Mouse (Mus musculus) retina, postnatal 7 days (tissue): ENCODE measurements around the gene Qrfp.

Experiments used
- DNase-seq: peaks from one replicate; pipeline ENCODE4 v3.0.0-alpha.2; 2012; ENCODE audit warnings: low read depth, low spot score

The Qrfp gene

DNA sequence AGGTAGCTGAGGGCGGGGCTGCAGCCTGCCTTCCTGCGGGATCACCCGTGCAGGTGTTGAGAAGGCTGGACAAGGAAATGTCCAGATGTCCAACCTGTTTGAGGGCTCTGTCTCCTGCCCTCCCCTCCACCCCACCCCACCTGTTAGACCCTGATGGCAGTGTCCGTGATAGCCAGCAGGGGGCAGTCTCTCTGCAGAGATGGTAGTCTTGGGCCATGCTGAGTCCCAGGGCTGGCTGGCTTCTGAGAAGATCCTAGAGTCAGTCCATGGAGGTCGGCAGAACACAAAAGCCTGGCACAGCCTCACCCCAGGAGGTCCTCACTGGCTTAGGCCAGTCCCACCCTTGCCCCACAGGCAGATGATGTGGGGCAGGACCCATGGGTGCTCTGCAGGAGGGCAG lies 5.0 kb upstream of the Qrfp start:
- DNase-seq = peak; percentile 59

DNA sequence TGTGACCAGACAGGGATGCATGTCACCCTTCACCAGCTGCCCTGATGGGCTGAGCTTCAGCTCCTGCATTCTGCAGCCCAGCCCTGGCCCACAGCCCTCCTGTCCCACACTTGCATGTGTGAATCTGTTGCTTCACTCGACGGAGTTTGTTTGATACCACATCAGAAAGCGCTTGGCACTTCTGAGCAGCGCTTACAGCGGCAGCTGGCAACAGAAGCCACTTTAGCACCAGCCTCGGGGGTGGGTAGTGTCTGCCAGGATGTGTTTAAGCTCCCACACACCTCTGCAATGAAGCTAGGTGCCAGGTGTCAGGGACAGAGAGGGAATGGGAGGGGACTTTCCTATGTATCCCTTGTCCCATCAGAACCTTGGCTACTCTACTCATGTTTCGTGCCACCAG lies 4.3 kb upstream of the Qrfp start:
- DNase-seq = no peak

DNA sequence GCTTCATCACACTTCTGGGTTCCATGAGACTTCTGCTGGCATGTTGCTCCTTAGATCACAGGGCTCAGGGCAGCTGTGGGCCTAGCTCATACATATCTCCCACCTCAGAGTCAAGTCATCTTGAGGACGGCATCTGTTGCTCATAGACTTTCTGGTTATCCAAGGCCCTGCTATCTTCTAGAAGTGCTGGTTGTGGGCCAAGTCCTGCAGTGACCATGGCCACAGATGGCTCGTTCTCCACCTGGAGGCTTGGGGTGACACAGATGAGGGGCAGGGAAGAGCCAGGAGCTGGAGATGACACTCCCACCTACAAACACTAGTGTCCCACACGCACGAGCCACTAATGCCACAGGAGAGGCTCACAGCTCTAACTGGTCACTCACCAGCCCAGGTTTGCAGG lies 3.3 kb upstream of the Qrfp start:
- no peak for DNase-seq

DNA sequence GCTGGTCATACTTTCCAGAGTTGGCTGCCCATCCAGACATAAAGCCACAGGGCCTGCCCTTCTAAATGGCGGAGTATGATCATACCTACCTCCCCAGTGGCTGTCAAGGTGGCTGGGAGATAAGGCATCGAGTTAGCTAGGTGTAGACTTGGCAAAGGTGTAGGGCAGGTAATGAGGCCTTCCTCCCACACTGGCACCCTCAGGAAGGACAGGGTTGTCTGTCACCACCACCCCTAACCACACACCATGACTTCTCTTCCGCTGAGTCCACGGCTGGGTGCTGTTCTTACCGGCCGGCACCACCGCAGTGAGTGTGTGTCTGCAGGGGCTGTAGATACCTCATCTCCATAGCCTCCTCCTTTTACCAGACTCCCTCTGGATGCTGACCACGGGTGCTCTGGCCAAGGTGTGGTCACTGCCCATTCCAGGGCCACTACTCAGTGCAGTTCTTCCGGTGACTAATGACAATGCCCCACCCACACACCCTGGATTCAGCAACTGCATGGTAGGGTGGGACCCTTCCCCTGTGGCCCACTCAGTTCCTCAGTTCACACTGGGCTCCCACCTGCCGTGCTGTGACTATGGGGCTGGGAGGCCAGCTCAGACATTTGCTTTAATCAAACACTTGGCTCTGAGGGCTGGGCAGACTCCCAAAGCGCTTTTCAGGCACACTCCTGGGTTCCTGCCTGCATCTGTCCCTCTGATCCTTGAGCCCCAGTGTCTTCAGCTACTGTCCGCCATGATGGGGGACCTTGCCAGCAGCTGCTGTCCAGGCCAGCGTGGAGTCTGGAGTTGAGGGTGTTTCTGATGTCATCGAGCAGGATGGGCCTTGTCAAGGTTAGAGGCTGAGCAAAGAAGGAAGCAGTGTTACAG lies 942 bp upstream of the Qrfp start:
- no peak for DNase-seq

DNA sequence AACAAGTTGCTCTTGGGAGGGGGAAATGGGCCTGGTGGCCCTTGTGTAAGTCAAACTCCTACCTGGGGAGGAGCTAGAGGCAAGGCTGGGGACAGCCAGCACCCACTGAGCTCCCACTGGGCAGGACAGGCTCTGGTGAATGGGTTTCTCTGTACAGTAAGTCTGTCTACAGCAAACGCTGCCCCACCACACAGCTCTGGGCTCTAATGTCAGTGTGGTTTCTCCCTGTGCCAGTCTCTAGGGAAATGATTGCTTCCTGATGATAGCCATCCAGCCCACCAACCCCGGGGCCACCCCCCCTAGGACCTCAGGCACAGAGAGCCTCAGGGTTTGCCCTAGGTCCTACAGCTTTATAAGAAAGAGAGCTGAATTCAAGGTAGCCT lies 1.0 kb downstream of the Qrfp start:
- no peak for DNase-seq

DNA sequence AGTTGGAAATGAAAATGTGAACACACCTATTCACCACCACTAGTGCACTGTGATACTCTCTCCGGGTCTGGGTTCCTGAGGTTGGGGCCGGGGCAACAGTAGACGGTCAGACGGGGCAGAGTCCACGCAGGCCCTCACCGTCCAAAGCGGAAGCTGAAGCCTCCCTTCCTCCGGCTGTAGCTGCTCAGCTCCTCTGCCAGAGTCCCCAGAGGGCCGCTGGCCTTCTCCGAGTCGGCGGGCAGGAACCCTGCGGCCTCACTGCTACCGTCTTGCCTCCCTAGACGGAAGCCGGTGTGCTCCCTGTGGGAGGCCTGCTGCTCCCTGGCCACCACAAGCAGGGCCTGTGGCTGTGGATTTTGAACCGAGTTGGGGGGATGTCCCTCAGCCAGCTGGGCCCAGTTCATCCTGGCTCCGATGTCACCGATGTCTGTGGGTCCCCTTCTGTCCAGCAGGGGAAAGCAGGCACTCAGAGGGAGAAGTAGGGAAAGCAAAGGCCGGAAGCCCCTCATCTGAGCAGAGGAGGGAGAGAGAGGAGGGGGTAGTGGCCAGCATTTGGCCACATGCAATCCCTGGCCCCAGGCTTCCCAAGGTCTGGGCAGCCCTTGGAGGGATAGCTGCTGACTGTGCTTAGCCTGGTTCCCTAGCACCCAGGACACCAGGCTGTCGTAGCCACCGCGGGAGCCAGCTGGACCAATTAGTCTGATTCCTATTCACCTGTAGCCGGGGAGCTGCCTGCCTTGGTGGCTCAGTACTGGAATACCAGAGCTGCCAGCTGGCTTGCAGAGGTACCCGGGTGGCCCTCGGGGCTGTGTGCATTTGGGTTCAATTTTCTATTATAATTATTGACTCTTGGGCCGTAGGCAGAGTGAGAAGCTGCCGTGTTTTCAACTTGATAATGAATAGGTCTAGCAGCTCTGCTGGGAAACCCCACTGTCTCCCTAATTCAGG lies 1.7 kb downstream of the Qrfp start:
- DNase-seq = no peak

DNA sequence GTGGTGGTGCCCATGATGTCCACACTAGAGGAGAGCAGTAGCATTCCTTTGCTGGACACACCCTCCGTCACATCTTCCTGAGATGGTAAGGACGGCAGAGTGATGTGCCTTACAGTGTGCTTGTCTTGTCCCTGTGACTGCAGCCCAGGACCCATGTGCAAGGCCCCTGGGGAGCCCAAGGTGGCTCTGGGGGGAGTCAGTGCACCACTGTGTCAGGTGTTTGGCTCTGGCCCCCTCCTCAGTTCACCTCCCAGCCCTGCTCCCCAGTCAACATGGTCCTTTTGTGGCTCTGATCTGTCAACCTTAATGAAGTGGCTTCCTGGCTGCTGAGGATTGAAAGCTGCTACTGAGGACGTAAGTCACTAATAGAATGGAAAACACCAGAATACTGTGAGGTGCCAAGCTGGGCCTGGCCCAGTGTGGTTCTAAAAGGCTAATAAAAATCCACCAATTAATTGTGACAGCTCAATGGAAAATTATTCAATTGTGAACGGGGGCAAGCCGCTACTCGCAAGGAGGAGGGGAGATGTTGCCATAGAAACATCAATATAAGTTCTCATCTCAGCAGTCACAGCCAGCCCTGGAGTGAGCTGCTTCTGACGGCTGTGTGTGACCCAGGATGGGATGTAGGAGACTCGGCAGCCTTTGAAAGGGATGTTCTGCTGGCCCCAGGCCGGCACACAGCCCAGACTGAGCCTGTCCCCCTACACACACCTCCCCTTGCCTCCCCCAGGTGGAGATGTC lies 3.6 kb downstream of the Qrfp start:
- no peak for DNase-seq

DNA sequence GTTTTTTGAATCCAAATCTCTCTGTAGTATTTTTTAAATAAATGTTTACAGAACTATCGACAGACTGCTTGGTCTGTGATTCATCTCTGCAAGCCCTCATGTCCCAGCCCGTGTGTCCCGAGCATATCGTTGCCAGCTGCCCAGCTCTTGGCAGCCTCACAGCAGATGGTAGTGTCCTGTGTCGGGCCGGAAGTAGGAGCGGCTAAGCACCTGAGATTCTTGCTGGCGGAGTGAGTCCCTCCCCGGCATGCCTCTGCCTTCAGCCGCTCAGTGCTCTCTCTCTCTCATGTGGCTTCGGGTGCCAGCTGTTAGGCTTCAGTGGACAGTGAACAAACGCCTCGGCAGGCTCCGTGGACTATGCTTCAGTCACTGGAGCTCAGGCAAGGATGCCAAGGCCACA lies 6.9 kb downstream of the Qrfp start:
- no peak for DNase-seq

DNA sequence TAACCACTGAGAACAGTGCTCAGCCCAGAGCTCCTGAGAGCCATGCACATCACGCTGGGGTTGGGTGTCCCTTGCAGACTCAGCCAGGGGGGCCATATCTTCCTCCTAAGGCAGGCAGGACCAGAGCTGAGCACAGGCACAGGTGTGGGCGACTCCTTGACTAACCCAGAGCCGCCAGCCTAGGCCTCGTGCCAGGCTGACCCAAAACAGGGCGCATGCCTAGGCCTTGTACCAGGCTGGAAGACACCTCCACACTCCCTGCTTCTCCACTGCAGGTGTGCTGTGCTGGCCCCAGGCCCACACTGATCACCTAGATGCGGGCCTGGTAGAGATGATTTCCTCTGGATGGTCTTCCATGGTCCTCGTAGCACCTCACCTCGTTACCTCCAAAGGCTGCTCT lies 7.6 kb downstream of the Qrfp start:
- no peak for DNase-seq

DNA sequence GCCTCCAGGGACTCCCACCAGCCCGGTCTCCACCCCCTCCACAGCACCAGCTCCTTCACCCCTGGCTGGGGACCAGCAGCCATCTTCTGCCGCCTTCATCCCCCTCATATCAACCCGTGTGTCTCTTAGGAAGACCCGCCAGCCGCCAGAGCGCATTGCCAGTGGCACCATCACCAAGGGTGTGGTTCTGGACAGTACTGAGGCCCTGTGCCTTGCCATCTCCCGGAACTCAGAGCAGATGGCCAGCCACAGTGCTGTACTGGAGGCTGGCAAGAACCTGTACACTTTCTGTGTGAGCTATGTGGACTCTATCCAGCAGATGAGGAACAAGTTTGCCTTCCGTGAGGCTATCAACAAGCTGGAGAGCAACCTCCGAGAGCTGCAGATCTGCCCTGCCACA lies 9.0 kb downstream of the Qrfp start:
- DNase-seq = no peak

DNA sequence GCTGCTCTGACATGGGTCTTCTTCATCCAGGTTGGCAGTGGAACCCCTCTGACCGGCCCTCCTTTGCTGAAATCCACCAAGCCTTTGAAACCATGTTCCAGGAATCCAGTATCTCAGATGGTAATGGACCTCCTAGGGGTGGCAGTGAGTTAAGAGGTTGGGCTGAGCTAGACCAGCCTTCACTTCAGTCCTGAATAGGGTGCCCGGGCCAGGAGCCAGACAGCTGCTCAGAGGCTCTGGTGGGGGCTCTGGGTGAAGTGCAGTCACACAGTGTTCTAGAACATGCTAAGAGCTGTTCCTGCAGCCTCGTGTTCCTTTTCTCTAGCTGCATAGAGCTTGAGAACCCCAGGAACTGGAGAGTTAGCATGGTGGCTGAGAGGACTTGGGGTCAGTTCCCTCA lies 13.4 kb downstream of the Qrfp start:
- DNase-seq = no peak

DNA sequence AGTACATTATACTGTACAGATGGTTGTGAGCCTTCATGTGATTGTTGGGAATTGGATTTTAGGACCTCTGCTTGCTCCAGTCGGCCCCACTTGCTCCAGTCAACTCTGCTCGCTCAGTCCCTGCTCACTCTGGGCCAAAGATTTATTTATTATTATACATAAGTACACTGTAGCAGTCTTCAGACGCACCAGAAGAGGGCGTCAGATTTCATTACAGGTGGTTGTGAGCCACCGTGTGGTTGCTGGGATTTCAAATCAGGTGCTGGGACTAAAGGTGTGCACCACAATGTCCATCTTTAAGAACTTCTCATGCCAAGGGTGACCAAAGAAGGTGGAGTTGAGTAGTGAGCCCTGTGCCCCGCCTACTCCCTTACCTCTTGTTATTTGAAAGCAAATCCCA lies 17.8 kb downstream of the Qrfp start:
- DNase-seq = no peak

DNA sequence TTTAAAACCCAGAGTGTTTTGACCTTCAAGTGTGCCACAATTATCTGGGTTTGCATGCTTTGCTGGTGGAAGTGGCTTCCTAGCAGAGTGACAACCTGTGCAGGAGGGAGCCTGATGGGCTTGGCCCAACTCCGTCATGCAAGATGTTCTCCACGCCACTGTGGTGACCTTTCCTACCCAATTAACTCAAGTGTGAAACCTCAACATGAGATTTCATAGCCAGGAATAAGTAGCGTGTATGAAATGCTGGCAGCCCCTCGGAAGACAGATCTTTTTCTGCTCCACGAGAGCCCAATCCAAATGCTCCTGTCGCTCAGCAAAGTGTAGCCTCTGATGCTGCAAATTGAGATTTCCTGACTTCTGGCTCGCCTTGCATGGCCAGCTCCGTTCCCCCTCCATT lies 19.1 kb downstream of the Qrfp start:
- no peak for DNase-seq

DNA sequence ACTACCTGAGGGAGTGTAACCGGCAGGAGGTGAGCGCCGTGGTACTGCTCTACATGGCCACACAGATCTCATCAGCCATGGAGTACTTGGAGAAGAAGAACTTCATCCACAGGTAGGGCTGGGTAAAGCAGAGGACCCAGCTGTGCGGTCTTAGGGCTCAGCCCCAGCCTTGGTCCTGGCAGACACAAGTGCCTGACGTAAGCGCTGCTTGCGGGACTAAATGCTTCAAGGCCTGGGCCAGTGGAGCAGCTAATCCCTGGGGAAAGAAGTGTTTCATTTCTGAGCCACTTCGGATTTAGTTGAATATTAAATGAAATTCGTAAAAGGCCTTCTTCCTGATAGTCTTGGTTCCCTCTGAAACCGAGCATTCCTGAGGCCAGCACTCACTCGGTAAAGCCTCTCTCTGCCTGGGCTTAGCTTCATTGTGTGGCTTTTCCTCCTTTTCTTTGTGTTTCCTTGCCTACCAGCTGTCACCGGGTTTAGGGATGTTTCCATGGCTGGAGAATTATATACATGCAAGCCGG lies 19.6 kb downstream of the Qrfp start:
- DNase-seq = no peak

DNA sequence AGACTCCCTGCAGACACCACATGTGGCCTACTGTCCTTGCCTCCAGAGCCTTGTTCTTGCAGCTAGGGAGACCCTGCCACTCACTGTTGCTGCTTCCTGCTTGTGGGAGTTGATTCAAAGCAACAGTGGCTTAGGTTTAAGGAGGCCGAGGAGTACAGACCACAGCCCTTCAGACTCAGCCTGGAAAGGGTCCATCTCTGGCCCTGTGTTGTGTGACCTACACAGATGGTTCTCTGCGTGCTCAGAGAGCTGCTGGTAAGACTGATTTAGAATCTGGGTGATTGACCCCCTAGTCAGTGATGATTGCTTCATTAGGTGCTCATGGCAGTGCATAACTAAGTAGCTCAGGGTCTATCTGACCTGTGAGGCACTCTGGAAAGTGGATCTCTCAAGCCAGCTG lies 21.2 kb downstream of the Qrfp start:
- DNase-seq = no peak

DNA sequence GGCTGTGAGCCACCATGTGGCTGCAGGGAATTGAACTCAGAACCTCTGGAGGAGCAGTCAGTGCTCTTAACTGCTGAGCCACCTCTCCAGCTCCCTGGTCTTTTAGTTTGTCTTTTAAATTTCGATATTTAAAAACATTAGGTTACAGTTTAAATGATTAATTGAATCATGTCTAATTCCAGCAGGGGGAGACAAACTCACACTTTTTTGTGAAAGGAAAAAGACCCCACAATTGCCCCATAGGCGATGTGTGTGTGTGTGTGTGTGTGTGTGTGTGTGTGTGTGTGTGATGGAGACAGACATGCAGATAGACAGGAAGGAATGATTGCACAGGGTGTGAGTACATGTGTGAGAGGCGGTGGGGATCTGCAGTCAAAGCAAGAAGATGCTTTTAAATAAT lies 22.2 kb downstream of the Qrfp start:
- no peak for DNase-seq

DNA sequence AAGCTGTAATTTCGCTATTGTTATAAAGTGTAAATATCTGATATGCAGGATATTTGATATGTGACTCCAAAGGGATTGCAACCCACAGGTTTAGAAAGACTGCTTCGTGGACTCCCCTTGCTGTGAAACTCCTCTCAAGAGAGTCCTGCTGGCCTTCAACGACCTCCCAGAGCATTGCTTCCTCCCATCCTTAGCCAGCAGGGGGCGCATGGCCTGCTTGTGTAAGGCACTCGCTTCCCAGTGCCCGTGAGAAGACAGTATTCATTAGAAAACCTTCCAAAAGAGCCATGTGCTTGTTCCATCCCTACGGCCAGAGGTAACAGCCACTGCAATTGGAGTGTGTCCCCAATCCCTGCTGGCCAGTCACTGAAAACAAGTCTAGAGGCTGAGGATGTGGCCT lies 23.4 kb downstream of the Qrfp start:
- peak; percentile 72 for DNase-seq

DNA sequence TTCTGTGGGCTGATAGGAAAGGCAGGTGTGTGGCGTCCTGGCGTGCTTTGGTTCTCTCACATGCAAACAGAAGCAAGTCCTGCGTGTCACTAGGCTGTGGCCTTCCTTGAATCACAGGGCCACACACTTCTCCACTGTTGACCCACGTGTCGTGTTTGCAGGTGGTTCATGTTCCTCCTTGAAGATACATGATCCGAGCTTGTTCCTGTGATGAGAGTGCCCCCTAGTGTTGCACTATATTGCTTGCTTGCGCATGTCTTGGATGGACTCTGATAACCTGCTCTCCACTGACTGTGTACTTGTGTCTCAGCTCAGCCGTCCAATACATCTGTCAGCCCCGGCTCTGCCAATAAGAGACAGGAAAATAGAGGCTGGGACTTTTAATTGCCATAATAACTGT lies 25.3 kb downstream of the Qrfp start:
- peak; percentile 76 for DNase-seq

DNA sequence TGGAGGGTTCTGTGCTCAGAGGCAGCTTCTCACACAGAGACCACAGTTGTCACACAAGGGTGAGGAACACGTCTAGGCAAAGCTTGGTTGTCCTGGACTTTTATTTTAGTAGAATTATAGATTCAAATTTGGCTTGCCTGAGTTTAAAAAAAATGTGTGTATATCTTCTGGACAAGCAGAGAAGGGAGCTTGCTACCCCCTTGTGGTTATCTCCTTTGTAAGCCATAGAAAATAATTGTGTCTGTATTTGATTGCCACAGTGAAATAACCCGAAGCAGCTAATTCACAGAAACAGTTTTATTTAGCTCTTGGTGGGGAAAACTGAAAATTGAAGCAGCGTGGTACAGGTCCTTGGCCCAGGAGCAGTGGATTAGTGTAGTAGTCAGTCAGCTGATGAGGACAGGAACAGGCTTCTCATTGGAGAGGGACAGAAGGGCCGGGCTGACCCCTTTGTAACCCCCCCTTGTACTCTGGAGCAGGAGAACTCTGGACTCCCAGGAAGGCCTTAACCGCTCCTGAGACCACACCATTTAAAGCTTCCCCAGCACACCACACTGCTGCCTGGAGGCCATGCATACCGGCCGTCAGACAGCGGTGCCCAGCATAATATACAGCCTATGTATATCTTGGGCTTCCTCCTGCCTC lies 27.3 kb downstream of the Qrfp start:
- DNase-seq = no peak

DNA sequence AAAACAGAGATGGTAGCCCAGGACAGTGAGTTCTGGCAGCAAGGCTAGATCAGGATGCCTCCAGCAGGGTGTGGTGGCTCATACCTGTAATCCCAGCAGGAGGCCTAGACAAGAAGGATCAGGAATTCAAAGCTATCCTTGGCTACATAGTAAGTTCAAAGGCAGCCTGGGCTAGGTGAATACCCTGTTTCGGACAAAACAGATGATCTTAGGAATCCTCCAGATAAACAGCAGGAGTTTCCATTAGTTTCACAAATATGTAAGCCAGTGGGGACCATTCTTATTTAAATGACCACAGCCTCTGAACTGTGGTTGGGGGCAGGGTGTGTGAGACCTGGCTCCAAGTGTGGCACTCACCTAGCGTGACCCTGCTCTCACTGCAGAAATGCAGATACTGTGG lies 31.1 kb downstream of the Qrfp start:
- no peak for DNase-seq

DNA sequence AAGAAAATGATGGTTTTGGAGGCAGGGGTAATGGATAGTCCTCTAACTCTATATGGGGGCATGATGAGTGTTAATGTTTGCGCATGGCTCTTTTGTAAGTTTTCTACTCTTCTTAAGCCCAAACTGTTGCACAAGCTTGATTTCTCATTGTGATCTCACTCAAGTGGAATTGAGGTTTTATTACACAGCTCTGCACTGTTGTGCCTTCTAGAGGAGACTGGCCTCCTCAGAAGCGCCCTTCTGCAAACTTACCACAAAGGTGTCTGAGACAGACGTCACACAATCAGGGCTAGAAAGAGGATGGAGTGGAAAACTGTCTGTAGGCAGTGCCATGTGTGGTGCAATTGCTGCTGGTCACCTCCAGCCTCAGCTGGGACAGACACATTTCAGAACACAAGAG lies 33.9 kb downstream of the Qrfp start:
- no peak for DNase-seq
